Mouse (Mus musculus) layer of hippocampus, adult 9-11 months (tissue): Measurements from ENCODE around the gene Fam183b.
"Not testable (repeated sequence)": the region's sequence is repeated elsewhere in the genome, so short reads cannot be mapped to it uniquely, and the experiment has no call there.

Experiments used
- DNase-seq: peaks from one replicate; pipeline ENCODE4 v3.0.0; 2022

Gene Fam183b

GRCm38 (mm10) chr11:58801558-58802228 is at the start of gene Fam183b:
TSS of gene Fam183b (minus strand) at chr11:58801960.
- peak; percentile 51 for DNase-seq

GRCm38 (mm10) chr11:58849731-58850130 is 48.0 kb upstream of the Fam183b start:
- DNase-seq = no peak

GRCm38 (mm10) chr11:58847636-58848035 is 45.9 kb upstream of the Fam183b start:
- DNase-seq = no peak

GRCm38 (mm10) chr11:58846919-58847461 is 45.2 kb upstream of the Fam183b start, which contains the start of gene Gm12258:
TSS of gene Gm12258 (plus strand) at chr11:58847158.
- peak; percentile 95 for DNase-seq

- DNase-seq = not testable (repeated sequence)
Observed at GRCm38 (mm10) chr11:58838951-58839350, 37.2 kb upstream of the Fam183b start, which contains the start of gene Olfr311. TSS of gene Olfr311 (plus strand) at chr11:58839251.

GRCm38 (mm10) chr11:58832541-58832940 is 30.8 kb upstream of the Fam183b start:
- DNase-seq = not testable (repeated sequence)

GRCm38 (mm10) chr11:58829764-58830163 is 28.0 kb upstream of the Fam183b start:
- no peak for DNase-seq

GRCm38 (mm10) chr11:58828937-58829336 is 27.2 kb upstream of the Fam183b start, which contains the start of gene Olfr312:
TSS of gene Olfr312 (plus strand) at chr11:58829237.
- DNase-seq = not testable (repeated sequence)

GRCm38 (mm10) chr11:58815676-58816075 is 13.9 kb upstream of the Fam183b start:
- DNase-seq = no peak

- not testable (repeated sequence) for DNase-seq
Observed at GRCm38 (mm10) chr11:58814700-58815099, 12.9 kb upstream of the Fam183b start, which contains the start of gene Olfr313. TSS of gene Olfr313 (plus strand) at chr11:58815000.

GRCm38 (mm10) chr11:58812001-58812400 is 10.2 kb upstream of the Fam183b start:
- DNase-seq = no peak

GRCm38 (mm10) chr11:58804393-58804792 is 2.6 kb upstream of the Fam183b start:
- DNase-seq = no peak

- no peak for DNase-seq
Observed at GRCm38 (mm10) chr11:58803871-58804270, 2.1 kb upstream of the Fam183b start.

GRCm38 (mm10) chr11:58799747-58800146 is 2.0 kb downstream of the Fam183b start:
- DNase-seq = no peak

GRCm38 (mm10) chr11:58796850-58797249 is 4.9 kb downstream of the Fam183b start:
- peak; percentile 81 for DNase-seq

- DNase-seq = no peak
Observed at GRCm38 (mm10) chr11:58795856-58796255, 5.9 kb downstream of the Fam183b start.

- DNase-seq = no peak
Observed at GRCm38 (mm10) chr11:58790646-58791045, 11.1 kb downstream of the Fam183b start.

- no peak for DNase-seq
Observed at GRCm38 (mm10) chr11:58790053-58790452, 11.7 kb downstream of the Fam183b start.

- DNase-seq = no peak
Observed at GRCm38 (mm10) chr11:58789532-58789931, 12.2 kb downstream of the Fam183b start.

- DNase-seq = no peak
Observed at GRCm38 (mm10) chr11:58788346-58788745, 13.4 kb downstream of the Fam183b start.

- DNase-seq = no peak
Observed at GRCm38 (mm10) chr11:58787651-58788050, 14.1 kb downstream of the Fam183b start.

- no peak for DNase-seq
Observed at GRCm38 (mm10) chr11:58784182-58784581, 17.6 kb downstream of the Fam183b start.

- no peak for DNase-seq
Observed at GRCm38 (mm10) chr11:58782480-58783089, 19.2 kb downstream of the Fam183b start, which contains the start of gene Olfr314. TSS of gene Olfr314 (plus strand) at chr11:58782952.

- no peak for DNase-seq
Observed at GRCm38 (mm10) chr11:58772888-58773287, 28.9 kb downstream of the Fam183b start, which contains the start of gene Olfr315. TSS of gene Olfr315 (plus strand) at chr11:58773188.
